Mouse (Mus musculus): ENCODE measurements at regions not wholly inside any gene's neighbourhood (a gene's known extent, or its start where the extent isn't known, plus 50 kb on each side); places are given as distances from the start of the nearest gene placed in this dataset.

DNA sequence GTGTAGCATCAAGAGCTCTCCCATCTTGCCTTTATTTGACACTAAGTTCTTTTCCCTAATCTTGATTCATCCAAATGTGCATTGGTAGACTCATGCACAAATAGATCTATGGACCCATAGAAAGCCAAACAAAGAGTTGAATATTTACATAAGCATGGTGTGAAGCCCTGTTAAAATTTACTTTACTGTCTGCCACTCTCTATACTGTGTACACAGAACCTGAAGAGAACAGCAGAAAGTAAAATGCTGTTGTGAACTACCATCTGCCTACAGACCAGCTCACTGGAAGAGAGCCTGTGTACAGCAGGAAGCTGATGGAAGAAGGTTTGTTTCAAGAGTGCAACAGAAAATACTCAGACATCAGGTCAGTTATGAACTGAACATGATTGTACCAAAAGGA lies 1053.1 kb downstream of the Slitrk1 start:
- no peak overlapping the region for H3K4me3 ChIP-seq (ENCODE audit: low read depth, low read length)
- ATAC-seq (ENCODE audit: low FRiP score) (no peak), DNase-seq (ENCODE audit: low spot score) (no peak)
- no peak overlapping the region for H3K27ac ChIP-seq (ENCODE audit: low read depth, low read length)
- H3K9ac ChIP-seq (ENCODE audit: low read depth, low read length): no peak overlapping the region
- no peak overlapping the region for H3K4me2 ChIP-seq (replicated peaks; ENCODE audit: low read depth, low read length)
- no peaks in the 10 kb centered on the region for H3K9me3 ChIP-seq (ENCODE audit: control insufficient read depth, low read length)
- no peaks in the 10 kb centered on the region for H3K4me1 ChIP-seq (replicated peaks; ENCODE audit: control insufficient read depth, insufficient read depth, low read length)
- H3K36me3 ChIP-seq (ENCODE audit: control insufficient read depth, insufficient read depth, low read length): no peaks in the 10 kb centered on the region
- no peaks in the 10 kb centered on the region for H3K27me3 ChIP-seq (ENCODE audit: control insufficient read depth, insufficient read depth, low read length)

DNA sequence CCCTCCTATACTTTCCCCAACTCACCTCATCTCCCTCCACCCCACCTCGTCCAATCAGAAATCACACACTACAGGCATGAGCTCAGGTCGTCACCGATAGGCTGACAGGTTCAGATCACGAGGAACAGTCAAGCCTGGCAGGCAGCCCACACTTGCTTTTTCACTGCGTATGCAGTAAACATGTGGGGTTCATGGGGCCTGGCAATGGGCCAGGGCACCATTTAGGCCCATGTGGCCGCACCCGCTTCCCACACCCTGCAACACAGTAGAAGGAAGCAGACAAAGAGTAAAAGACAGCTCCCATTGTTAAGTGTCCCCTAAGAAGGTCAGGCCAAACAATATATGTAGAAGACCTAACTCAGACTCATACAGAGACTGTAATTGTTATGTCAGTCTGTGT lies 1064.3 kb downstream of the Slitrk1 start:
- DNase-seq (ENCODE audit: low spot score) (no peak), ATAC-seq (ENCODE audit: low FRiP score) (peak; percentile 47; the same call in 1 of the 2 replicates)
- Histone ChIP-seq H3K4me3 (ENCODE audit: low read depth, low read length) (no peak overlapping the region), H3K27ac (ENCODE audit: low read depth, low read length) (no peak overlapping the region), H3K4me1 (replicated peaks; ENCODE audit: control insufficient read depth, insufficient read depth, low read length) (no peaks in the 10 kb centered on the region), H3K9me3 (ENCODE audit: control insufficient read depth, low read length) (no peaks in the 10 kb centered on the region), H3K36me3 (ENCODE audit: control insufficient read depth, insufficient read depth, low read length) (no peaks in the 10 kb centered on the region), H3K27me3 (ENCODE audit: control insufficient read depth, insufficient read depth, low read length) (no peaks in the 10 kb centered on the region), H3K4me2 (replicated peaks; ENCODE audit: low read depth, low read length) (no peak overlapping the region), H3K9ac (ENCODE audit: low read depth, low read length) (no peak overlapping the region)
- WGBS: 84% methylated on average over 7 of the region's 7 CpGs

DNA sequence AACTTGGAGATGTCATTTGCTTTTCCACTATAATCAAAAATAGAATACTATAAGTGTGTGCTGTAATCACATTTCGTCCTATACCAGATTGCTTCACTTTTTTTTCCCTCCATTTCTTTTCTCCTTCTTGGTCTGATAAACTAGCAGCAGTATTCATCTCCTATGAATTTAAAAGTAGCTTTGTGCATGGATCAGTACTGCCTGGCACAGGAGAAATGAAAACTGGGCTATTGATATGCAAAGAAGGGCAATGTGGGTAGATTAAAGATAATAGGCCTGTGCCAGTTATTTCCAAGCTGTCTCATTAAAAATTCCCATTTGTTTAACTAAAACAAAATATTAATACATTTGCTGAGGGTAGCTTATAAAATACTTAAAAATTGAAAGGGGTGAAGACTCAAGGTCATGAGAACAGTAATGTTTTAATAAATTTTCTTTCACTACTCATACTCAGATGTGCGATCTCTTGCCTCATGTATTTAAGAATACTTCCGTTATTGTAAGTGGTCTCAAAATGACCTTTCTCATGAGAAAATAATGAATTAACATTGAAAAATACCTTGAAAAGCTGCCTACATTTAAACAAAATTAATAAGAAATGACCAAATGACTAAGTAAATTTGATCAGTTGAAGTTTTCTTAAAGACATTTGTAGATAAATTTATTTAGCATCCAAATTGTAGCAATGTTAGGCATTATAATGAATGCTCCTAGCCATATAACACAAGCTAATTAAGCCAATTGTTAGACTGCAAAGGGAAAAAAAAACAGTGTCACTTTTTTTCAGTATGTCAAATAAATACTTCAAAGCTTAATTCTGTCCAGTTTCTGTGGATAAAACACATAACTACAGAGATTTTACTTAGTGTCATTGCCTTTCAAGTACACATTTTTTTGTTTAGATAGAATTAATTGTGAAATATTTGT lies 1068.4 kb downstream of the Slitrk1 start:
- Histone ChIP-seq H3K36me3 (ENCODE audit: control insufficient read depth, insufficient read depth, low read length) (no peaks in the 10 kb centered on the region), H3K9me3 (ENCODE audit: control insufficient read depth, low read length) (no peaks in the 10 kb centered on the region), H3K27ac (ENCODE audit: low read depth, low read length) (no peak overlapping the region), H3K27me3 (ENCODE audit: control insufficient read depth, insufficient read depth, low read length) (no peaks in the 10 kb centered on the region), H3K4me2 (replicated peaks; ENCODE audit: low read depth, low read length) (no peak overlapping the region), H3K4me1 (replicated peaks; ENCODE audit: control insufficient read depth, insufficient read depth, low read length) (no peaks in the 10 kb centered on the region), H3K4me3 (ENCODE audit: low read depth, low read length) (no peak overlapping the region), H3K9ac (ENCODE audit: low read depth, low read length) (no peak overlapping the region)
- DNase-seq (ENCODE audit: low spot score) (no peak), ATAC-seq (ENCODE audit: low FRiP score) (peak; percentile 57; the same call in 1 of the 2 replicates)
- 77% methylated on average over 3 of the region's 3 CpGs for WGBS

DNA sequence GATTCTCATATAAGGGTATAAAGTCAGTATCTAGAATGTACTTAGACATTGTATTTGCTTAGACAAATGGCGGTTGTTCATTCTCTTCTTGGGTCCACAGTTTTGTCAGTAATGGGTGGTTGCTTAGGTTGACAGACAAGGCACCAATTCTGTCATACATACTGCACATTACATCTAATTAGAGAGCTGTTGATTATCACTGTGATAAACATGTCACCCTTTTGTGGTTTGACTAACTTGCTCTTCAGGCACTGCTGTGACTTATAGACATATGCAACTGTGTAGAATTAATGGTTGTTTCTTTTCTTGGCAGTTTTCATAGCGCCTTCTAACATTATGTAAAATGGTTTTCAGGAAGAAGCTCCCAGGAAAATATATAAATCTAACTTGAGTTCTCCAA lies 1069.4 kb downstream of the Slitrk1 start:
- Histone ChIP-seq H3K27ac (ENCODE audit: low read depth, low read length) (no peak overlapping the region), H3K27me3 (ENCODE audit: control insufficient read depth, insufficient read depth, low read length) (no peaks in the 10 kb centered on the region), H3K9me3 (ENCODE audit: control insufficient read depth, low read length) (no peaks in the 10 kb centered on the region), H3K36me3 (ENCODE audit: control insufficient read depth, insufficient read depth, low read length) (no peaks in the 10 kb centered on the region), H3K4me2 (replicated peaks; ENCODE audit: low read depth, low read length) (no peak overlapping the region), H3K4me3 (ENCODE audit: low read depth, low read length) (no peak overlapping the region), H3K4me1 (replicated peaks; ENCODE audit: control insufficient read depth, insufficient read depth, low read length) (no peaks in the 10 kb centered on the region), H3K9ac (ENCODE audit: low read depth, low read length) (no peak overlapping the region)
- DNase-seq (ENCODE audit: low spot score) (no peak), ATAC-seq (ENCODE audit: low FRiP score) (no peak)
- 79% methylated on average over 2 of the region's 2 CpGs for WGBS

DNA sequence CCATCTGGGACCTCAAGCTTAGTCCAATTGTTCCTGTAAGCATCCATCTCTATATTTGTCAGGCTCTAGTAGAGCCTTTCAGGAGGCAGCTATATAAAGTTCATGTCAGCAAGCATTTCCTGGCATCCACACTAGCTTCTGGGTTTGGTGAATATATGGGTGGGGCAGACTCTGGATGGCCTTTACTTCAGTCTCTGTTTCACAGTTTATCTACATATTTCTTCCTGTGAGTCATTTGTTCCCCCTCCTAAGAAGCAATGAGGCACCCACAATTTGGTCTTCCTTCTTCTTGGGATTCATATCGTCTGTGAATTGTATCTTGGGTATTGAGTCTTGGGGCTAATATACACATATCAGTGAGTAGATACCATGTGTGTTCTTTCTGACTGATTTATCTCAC lies 1081.0 kb downstream of the Slitrk1 start:
- Histone ChIP-seq H3K4me2 (replicated peaks; ENCODE audit: low read depth, low read length) (no peak overlapping the region), H3K27me3 (ENCODE audit: control insufficient read depth, insufficient read depth, low read length) (no peaks in the 10 kb centered on the region), H3K4me1 (replicated peaks; ENCODE audit: control insufficient read depth, insufficient read depth, low read length) (no peaks in the 10 kb centered on the region), H3K4me3 (ENCODE audit: low read depth, low read length) (no peak overlapping the region), H3K9ac (ENCODE audit: low read depth, low read length) (no peak overlapping the region), H3K36me3 (ENCODE audit: control insufficient read depth, insufficient read depth, low read length) (no peaks in the 10 kb centered on the region), H3K9me3 (ENCODE audit: control insufficient read depth, low read length) (no peaks in the 10 kb centered on the region), H3K27ac (ENCODE audit: low read depth, low read length) (no peak overlapping the region)
- no peak for ATAC-seq (ENCODE audit: low FRiP score)
- no peak for DNase-seq (ENCODE audit: low spot score)
- WGBS: 96% methylated on average over 1 of the region's 1 CpGs

DNA sequence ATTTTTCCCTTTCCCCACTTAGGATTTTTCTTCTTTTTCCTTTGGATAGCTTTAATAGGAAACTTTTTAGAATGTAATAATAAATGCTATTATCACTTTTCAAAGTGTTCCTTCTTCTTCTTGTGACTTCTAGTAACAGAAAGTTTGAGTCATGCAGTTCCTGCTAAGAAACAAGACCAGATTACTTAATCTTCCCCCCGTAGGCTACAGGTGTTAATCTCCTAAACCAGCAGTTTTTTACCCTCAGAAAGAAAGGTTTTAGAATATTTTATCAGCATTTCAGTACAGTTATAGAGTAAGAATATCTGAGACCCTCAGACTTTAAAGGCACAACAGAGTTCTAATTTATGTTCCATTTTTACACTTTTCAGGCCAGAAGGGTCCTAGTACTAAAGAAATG lies 1128.7 kb downstream of the Slitrk1 start:
- WGBS: 87% methylated on average over 1 of the region's 1 CpGs
- Histone ChIP-seq H3K9ac (ENCODE audit: low read depth, low read length) (no peak overlapping the region), H3K27ac (ENCODE audit: low read depth, low read length) (no peak overlapping the region), H3K4me3 (ENCODE audit: low read depth, low read length) (no peak overlapping the region), H3K27me3 (ENCODE audit: control insufficient read depth, insufficient read depth, low read length) (no peaks in the 10 kb centered on the region), H3K4me2 (replicated peaks; ENCODE audit: low read depth, low read length) (no peak overlapping the region), H3K9me3 (ENCODE audit: control insufficient read depth, low read length) (no peaks in the 10 kb centered on the region), H3K4me1 (replicated peaks; ENCODE audit: control insufficient read depth, insufficient read depth, low read length) (no peaks in the 10 kb centered on the region), H3K36me3 (ENCODE audit: control insufficient read depth, insufficient read depth, low read length) (no peaks in the 10 kb centered on the region)
- DNase-seq (ENCODE audit: low spot score) (no peak), ATAC-seq (ENCODE audit: low FRiP score) (no peak)

All from hindbrain, embryonic 11.5 days (tissue).